In genomic region chr5:18478420-18478819, GRCm38 (mm10) we compare ENCODE assay signal across 24 mouse cellular contexts.
DNase-seq lines count a peak whose midpoint lies in the region; ATAC-seq lines count a peak whose summit lies in the region.
"Had no signal": no experiment of that assay in that cellular context is flagged by ENCODE, and none has a peak within 500 bp of the region (broad histone marks: within the 10 kb centered on the region; RNA-seq: fewer than 3 reads in every experiment).

No protein-coding gene starts in this region.

- H3K4me3 ChIP-seq in intestine, embryonic 15.5 days (replicated peaks) = no peak overlapping the region
- H3K4me3 ChIP-seq: embryonic facial prominence, embryonic 12.5 days; embryonic facial prominence, embryonic 15.5 days; gastrocnemius, adult 2 months; heart, embryonic 12.5 days; heart, embryonic 15.5 days; hindbrain, embryonic 15.5 days had no signal

- H3K4me2 ChIP-seq in intestine, embryonic 15.5 days (replicated peaks) = no peak overlapping the region
- H3K4me2 ChIP-seq: embryonic facial prominence, embryonic 12.5 days; embryonic facial prominence, embryonic 15.5 days; heart, embryonic 12.5 days; heart, embryonic 15.5 days; hindbrain, embryonic 15.5 days had no signal

- no peak overlapping the region for H3K9ac ChIP-seq in intestine, embryonic 15.5 days
- H3K9ac ChIP-seq: embryonic facial prominence, embryonic 12.5 days; embryonic facial prominence, embryonic 15.5 days; forebrain, postnatal 0 days; heart, embryonic 12.5 days; heart, embryonic 15.5 days; hindbrain, embryonic 15.5 days had no signal

- no peak overlapping the region for H3K27ac ChIP-seq in intestine, embryonic 15.5 days
- H3K27ac ChIP-seq: embryonic facial prominence, embryonic 12.5 days; embryonic facial prominence, embryonic 15.5 days; gastrocnemius, adult 2 months; heart, embryonic 15.5 days; hindbrain, embryonic 15.5 days had no signal

- peak; percentile 68; the same call in 1 of the 2 replicates for ATAC-seq in intestine, embryonic 15.5 days
- ATAC-seq: CD4-positive, CD25-positive, alpha-beta regulatory T cell, adult 4 months; forebrain, embryonic 14.5 days; forebrain, postnatal 0 days had no signal

- no peaks in the 10 kb centered on the region for H3K4me1 ChIP-seq in intestine, embryonic 15.5 days (replicated peaks)
- H3K4me1 ChIP-seq: embryonic facial prominence, embryonic 12.5 days; embryonic facial prominence, embryonic 15.5 days; heart, embryonic 12.5 days; heart, embryonic 15.5 days; hindbrain, embryonic 15.5 days had no signal

- H3K27me3 ChIP-seq in intestine, embryonic 15.5 days (replicated peaks) = no peaks in the 10 kb centered on the region
- H3K27me3 ChIP-seq: embryonic facial prominence, embryonic 12.5 days; embryonic facial prominence, embryonic 15.5 days; heart, embryonic 12.5 days; heart, embryonic 15.5 days; hindbrain, embryonic 15.5 days had no signal

- DNase-seq in 3T3-L1 (ENCODE audit: low read depth, low spot score) (peak; percentile 15), R1 (ENCODE audit: low read depth, low spot score) (peak; percentile 52)
- DNase-seq in natural killer cell, adult 2 months (ENCODE audit: low spot score in 2 of 2) = no peak
- DNase-seq in yolk sac, embryonic 10.5 days (ENCODE audit: low spot score) = no peak
- no peak for DNase-seq in ovary, postnatal 10 days (ENCODE audit: low spot score)
- DNase-seq: adrenal gland, adult 8-10 months; adrenal gland, postnatal 25 days; cerebellum, adult 18-20 months; cerebellum, adult 9-10 months; forebrain, postnatal 0 days; gastrocnemius, adult 2 months; gastrocnemius, postnatal 14 days; heart, adult 18-20 months; heart, postnatal 14 days; heart, postnatal 4 days; kidney, adult 2 months had no signal

- WGBS in intestine, embryonic 15.5 days = 79% methylated on average over 7 of the region's 7 CpGs

- no peaks in the 10 kb centered on the region for H3K9me3 ChIP-seq in intestine, embryonic 15.5 days
- H3K9me3 ChIP-seq: embryonic facial prominence, embryonic 12.5 days; embryonic facial prominence, embryonic 15.5 days; heart, embryonic 12.5 days; heart, embryonic 15.5 days; hindbrain, embryonic 15.5 days had no signal

- no peaks in the 10 kb centered on the region for H3K36me3 ChIP-seq in intestine, embryonic 15.5 days
- H3K36me3 ChIP-seq: embryonic facial prominence, embryonic 12.5 days; embryonic facial prominence, embryonic 15.5 days; heart, embryonic 12.5 days; heart, embryonic 15.5 days; hindbrain, embryonic 15.5 days had no signal

Comparison
In these comparisons a context has a peak if more than half of its experiments do, and no peak if none do; other contexts are left out.
1. DNase-seq: peak in 3T3-L1 (single experiment) and R1 (single experiment); none in natural killer cell, adult 2 months (0 of 2), yolk sac, embryonic 10.5 days (single experiment) and ovary, postnatal 10 days (single experiment).